Mouse (Mus musculus) CH12.LX (cell line): ENCODE data around the gene Abtb2. TPM values are rescaled to one million over a fixed set of nuclear protein-coding genes. Genes with fewer than 3 reads are reported as not detected.
A peak's percentile ranks its signal among the peaks of the same experiment; 100 is the strongest.
"Not testable (repeated sequence)": the region's sequence is repeated elsewhere in the genome, so short reads cannot be mapped to it uniquely, and the experiment has no call there.

Experiments
- DNase-seq: peaks from one replicate; pipeline ENCODE4 v3.0.0-alpha.2; 2013; ENCODE audit errors: extremely low read depth
- H3K27ac ChIP-seq: 2 replicates; pipeline ENCODE4 v1.5.1; 2012; ENCODE audit warnings: low read depth, mild to moderate bottlenecking, control low read depth, moderate library complexity; ENCODE audit not compliant: insufficient read depth
- H3K27me3 ChIP-seq: replicated peaks from 2 replicates; pipeline ENCODE3; 2012; ENCODE audit warnings: inconsistent platforms
- H3K36me3 ChIP-seq, 2 experiments: replicated peaks in 1 of 2; 2 replicates each; pipeline versions ENCODE3 to v1.6.1; 2012; ENCODE audit warnings: inconsistent platforms in 1 of 2, low read length in 1 of 2, mild to moderate bottlenecking in 1 of 2, mixed read lengths in 1 of 2, moderate library complexity in 1 of 2; ENCODE audit not compliant: control insufficient read depth in 1 of 2, insufficient read depth in 1 of 2
- H3K4me1 ChIP-seq, 2 experiments: 2 replicates each; pipeline ENCODE4 v1.6.1; 2012; ENCODE audit warnings: inconsistent platforms in 1 of 2, moderate library complexity in 1 of 2; ENCODE audit not compliant: insufficient read depth in 2 of 2, control insufficient read depth in 1 of 2
- H3K4me2 ChIP-seq: 2 replicates; pipeline ENCODE4 v1.6.1; 2012; ENCODE audit warnings: low read depth, mild to moderate bottlenecking, control low read depth; ENCODE audit not compliant: poor library complexity, insufficient read depth, severe bottlenecking
- H3K4me3 ChIP-seq, 3 experiments: fragments of 150-350 bp in 1 of 3; sonication (generic) in 1 of 3; replicated peaks in 1 of 3; 2 replicates each; pipeline versions ENCODE3 to v1.5.1; 2011 to 2012; ENCODE audit warnings: low read depth in 2 of 3, low read length in 2 of 3, mild to moderate bottlenecking in 2 of 3, moderate library complexity in 2 of 3, control low read depth in 1 of 3, improper control_type of control experiment in 1 of 3, inconsistent platforms in 1 of 3, mixed read lengths in 1 of 3; ENCODE audit not compliant: poor library complexity in 1 of 3
- H3K79me2 ChIP-seq: replicated peaks from 2 replicates; pipeline ENCODE4 v1.6.1; 2012; ENCODE audit warnings: mild to moderate bottlenecking, moderate library complexity; ENCODE audit not compliant: control insufficient read depth, poor library complexity, insufficient read depth, severe bottlenecking; ENCODE audit errors: extremely low read depth
- H3K9ac ChIP-seq: 2 replicates; pipeline ENCODE4 v1.6.1; 2012; ENCODE audit warnings: low read depth, mild to moderate bottlenecking, control low read depth, moderate library complexity; ENCODE audit not compliant: insufficient read depth
- H3K9me3 ChIP-seq: replicated peaks from 2 replicates; pipeline ENCODE3; 2012; ENCODE audit warnings: low read length, inconsistent platforms, mixed read lengths
- CTCF ChIP-seq, 2 experiments: IDR thresholded peaks in 1 of 2; conservative IDR thresholded peaks in 1 of 2; 2 replicates each; pipeline ENCODE4 v1.5.1; 2011 to 2012; ENCODE audit warnings: low read depth in 2 of 2, low read length in 2 of 2, improper control_type of control experiment in 1 of 2, inconsistent platforms in 1 of 2, mild to moderate bottlenecking in 1 of 2, moderate library complexity in 1 of 2
- JUN ChIP-seq: IDR thresholded peaks from 2 replicates; pipeline ENCODE4 v1.6.1; 2011; ENCODE audit warnings: low read depth, mild to moderate bottlenecking, low read length, improper control_type of control experiment, moderate library complexity; ENCODE audit not compliant: insufficient read depth
- MAFK ChIP-seq: IDR thresholded peaks from 2 replicates; pipeline ENCODE4 v1.6.1; 2011; ENCODE audit warnings: low read length, improper control_type of control experiment; ENCODE audit not compliant: insufficient replicate concordance
- MEF2A ChIP-seq: IDR thresholded peaks from 2 replicates; pipeline ENCODE4 v1.6.1; 2014; ENCODE audit warnings: low read depth, mild to moderate bottlenecking, inconsistent platforms, low read length, improper control_type of control experiment, borderline replicate concordance
- MYC ChIP-seq: IDR thresholded peaks from 2 replicates; pipeline ENCODE4 v1.6.1; 2011; ENCODE audit warnings: low read depth, mild to moderate bottlenecking, improper control_type of control experiment, low read length
- POLR2AphosphoS2 ChIP-seq: IDR thresholded peaks from 2 replicates; pipeline ENCODE4 v1.6.1; 2011; ENCODE audit warnings: low read depth, low read length, improper control_type of control experiment
- RAD21 ChIP-seq: IDR thresholded peaks from 2 replicates; pipeline ENCODE4 v1.6.1; 2011; ENCODE audit warnings: low read depth, mild to moderate bottlenecking, low read length, improper control_type of control experiment, moderate library complexity
- RCOR1 ChIP-seq: conservative IDR thresholded peaks from 2 replicates; pipeline ENCODE4 v1.6.1; 2012; ENCODE audit warnings: low read depth, mild to moderate bottlenecking, inconsistent platforms, low read length, improper control_type of control experiment
- SMC3 ChIP-seq: IDR thresholded peaks from 2 replicates; pipeline ENCODE4 v1.6.1; 2011; ENCODE audit warnings: low read depth, low read length, improper control_type of control experiment
- USF1 ChIP-seq: IDR thresholded peaks from 2 replicates; pipeline ENCODE4 v1.6.1; 2014; ENCODE audit warnings: low read depth, mild to moderate bottlenecking, inconsistent platforms, low read length, improper control_type of control experiment
- ZC3H11A ChIP-seq: IDR thresholded peaks from 2 replicates; pipeline ENCODE4 v1.6.1; 2012; ENCODE audit warnings: low read depth, mild to moderate bottlenecking, inconsistent platforms, low read length, improper control_type of control experiment
- ZKSCAN1 ChIP-seq: IDR thresholded peaks from 2 replicates; pipeline ENCODE4 v1.6.1; 2012; ENCODE audit warnings: low read depth, inconsistent platforms, low read length, improper control_type of control experiment, borderline replicate concordance
- ZMIZ1 ChIP-seq: IDR thresholded peaks from 2 replicates; pipeline ENCODE4 v1.6.1; 2012; ENCODE audit warnings: low read depth, mild to moderate bottlenecking, inconsistent platforms, low read length, improper control_type of control experiment
- dilution Hi-C: fragments of 300-500 bp; cut with MboI; formaldehyde crosslinking; loops from 2 replicates; pipeline ENCODE4 v1.14.3; 2020; ENCODE audit warnings: low sequenced_read_pairs; ENCODE audit not compliant: extremely low pct_unique_long_range_greater_than_20kb, extremely low pct_ligation_motif_present
- in situ Hi-C: fragments of 300-500 bp; cut with MboI; formaldehyde crosslinking; loops from 3 replicates; pipeline ENCODE4 v1.14.3; 2019; ENCODE audit warnings: low sequenced_read_pairs, low pct_ligation_motif_present, low pct_unique_long_range_greater_than_20kb, mixed read lengths
- polyA plus RNA-seq: library from polyadenylated mRNA; unstranded; fragments of >175 nt; gene quantifications from 2 replicates; pipeline ENCODE4 v1.2.1, GENCODE M21; 2012; ENCODE audit warnings: low read depth; ENCODE audit not compliant: insufficient read length
- total RNA-seq, 2 experiments: library from RNA; depleted of rRNA; stranded (reverse); fragments of 300-350 nt in 1 of 2; fragments of >200 nt in 1 of 2; gene quantifications; 2 replicates each; pipeline ENCODE4 v1.2.3; 2012 to 2014

Abtb2 gene
- total and polyA plus RNA-seq, 3 experiments = 2.9 to 7.7 (median 3.8) TPM

- H3K9ac ChIP-seq, dilution Hi-C loops, H3K4me2 ChIP-seq, H3K4me3 ChIP-seq, H3K79me2 ChIP-seq, H3K27ac ChIP-seq, H3K4me1 ChIP-seq, H3K36me3 ChIP-seq, H3K27me3 ChIP-seq, DNase-seq, H3K9me3 ChIP-seq: not testable (repeated sequence)
- in situ Hi-C loops = loop anchor here (25.0 kb wide), 1 partner anchor 287 kb away; no protein-coding TSS in a partner anchor
These were observed 15.8 kb upstream of the Abtb2 start for GRCm38 (mm10) chr2:103550301-103550700.

- Histone ChIP-seq H3K9ac (no peak overlapping the region), H3K4me3 (no peak overlapping the region), H3K36me3 (no peaks in the 10 kb centered on the region), H3K27me3 (no peaks in the 10 kb centered on the region), H3K4me1 (no peaks in the 10 kb centered on the region), H3K9me3 (no peaks in the 10 kb centered on the region), H3K79me2 (no peaks in the 10 kb centered on the region), H3K4me2 (no peak overlapping the region), H3K27ac (no peak overlapping the region)
- TF ChIP-seq USF1 = no peak
- no peak for TF ChIP-seq MAFK
- TF ChIP-seq JUN = no peak
- TF ChIP-seq ZKSCAN1 = no peak
- TF ChIP-seq MEF2A = no peak
- no peak for TF ChIP-seq CTCF (conservative IDR thresholded peaks at IDR 0.05 in 1 of 2, IDR thresholded peaks at IDR 0.05 in 1 of 2; ENCODE audit: low read depth in 2 of 2, low read length in 2 of 2)
- no peak for TF ChIP-seq MYC
- TF ChIP-seq SMC3 = no peak
- TF ChIP-seq ZC3H11A = no peak
- TF ChIP-seq POLR2AphosphoS2 = no peak
- no peak for TF ChIP-seq ZMIZ1
- dilution Hi-C loops (no loop called here), in situ Hi-C loops (loop anchor here (25.0 kb wide), 1 partner anchor 283 kb away; no protein-coding TSS in a partner anchor)
- DNase-seq = no peak
These were observed 12.1 kb upstream of the Abtb2 start for GRCm38 (mm10) chr2:103554041-103554440.

- Histone ChIP-seq H3K27ac (no peak overlapping the region), H3K4me1 (no peaks in the 10 kb centered on the region), H3K27me3 (no peaks in the 10 kb centered on the region), H3K9ac (no peak overlapping the region), H3K9me3 (no peaks in the 10 kb centered on the region)
- in situ Hi-C loops = loop anchor here (5.0 to 25.0 kb wide), 2 partner anchors 186 to 281 kb away; no protein-coding TSS in a partner anchor
- TF ChIP-seq CTCF (conservative IDR thresholded peaks at IDR 0.05 in 1 of 2, IDR thresholded peaks at IDR 0.05 in 1 of 2; ENCODE audit: low read depth in 2 of 2, low read length in 2 of 2) (peak in 1 of 2 experiments; percentile 82; a peak in 2 of 4 replicates), RCOR1 (no peak), MYC (no peak), ZC3H11A (peak; percentile 63), RAD21 (peak; percentile 86), SMC3 (peak; percentile 82)
- TF ChIP-seq, all 38 proteins: peak for 4
- dilution Hi-C loops = no loop called here
- Histone ChIP-seq H3K36me3 (no peaks in the 10 kb centered on the region), H3K4me2 (no peak overlapping the region), H3K79me2 (no peaks in the 10 kb centered on the region), H3K4me3 (no peak overlapping the region)
- peak; percentile 48 for DNase-seq
These were observed 9.8 kb upstream of the Abtb2 start for GRCm38 (mm10) chr2:103556125-103556877.
